8 mouse cellular contexts compared by ENCODE assay signal in the genomic region with DNA sequence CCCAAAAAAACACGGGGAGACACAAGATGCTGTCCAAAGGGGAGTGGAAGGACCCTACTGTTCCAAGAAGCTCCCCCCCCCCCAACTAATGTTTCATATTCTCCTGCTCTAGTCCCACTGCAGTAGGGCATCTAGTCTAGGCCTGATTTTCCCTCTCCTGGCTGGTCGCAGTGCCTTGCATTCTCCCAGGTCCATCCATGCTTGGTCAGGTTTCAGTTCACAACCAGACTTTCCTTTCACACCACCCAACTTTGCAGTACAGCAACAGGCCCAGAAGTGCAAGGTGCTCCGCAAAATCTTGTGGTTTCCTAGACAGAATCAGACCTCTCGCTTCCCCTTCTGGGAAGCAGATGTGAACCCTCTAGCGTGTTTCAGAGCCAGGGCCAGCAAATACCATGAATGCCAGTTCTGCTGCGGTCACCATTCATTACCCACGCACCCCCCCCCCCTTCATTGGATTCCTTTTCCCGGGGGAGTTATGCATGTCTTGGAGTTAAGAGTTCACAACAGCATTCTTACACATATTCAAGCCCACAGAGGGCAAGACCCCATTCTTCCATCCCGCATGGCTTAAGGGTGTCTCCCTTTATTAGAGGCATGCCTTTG. TPM values are rescaled to one million over a fixed set of nuclear protein-coding genes. Genes with fewer than 3 reads are reported as not detected.
A peak's percentile ranks its signal among the peaks of the same experiment; 100 is the strongest.
DNase-seq lines count a peak whose midpoint lies in the region; ATAC-seq and TF ChIP-seq lines count a peak whose summit lies in the region.

No protein-coding gene starts in this region.

- H3K27ac ChIP-seq in lung, embryonic 14.5 days (ENCODE audit: low read depth), result peak overlapping the region; percentile 98
- H3K27ac ChIP-seq in forebrain, embryonic 14.5 days (ENCODE audit: low read depth, low read length), result no peak overlapping the region
- H3K27ac ChIP-seq in liver, embryonic 14.5 days, result peak overlapping the region; percentile 97
- peak overlapping the region; percentile 100 for H3K27ac ChIP-seq in stomach, embryonic 16.5 days (ENCODE audit: low read length)

- peak; percentile 46 for DNase-seq in lung, embryonic 14.5 days
- no peak for DNase-seq in lung, postnatal 14 days
- DNase-seq in forebrain, embryonic 14.5 days (ENCODE audit: low spot score), result no peak
- no peak for DNase-seq in liver, embryonic 14.5 days (ENCODE audit: low read depth in 3 of 3, low spot score in 3 of 3)
- DNase-seq in T-cell, adult 2 months (ENCODE audit: low spot score), result no peak
- no peak for DNase-seq in gastrocnemius, adult 18-20 months (ENCODE audit: low spot score)
- no peak for DNase-seq in layer of hippocampus, postnatal 36 days

- peak overlapping the region; percentile 41 for H3K4me3 ChIP-seq in lung, embryonic 14.5 days (ENCODE audit: low read depth, low read length)
- no peak overlapping the region for H3K4me3 ChIP-seq in forebrain, embryonic 14.5 days (ENCODE audit: low read depth, low read length)
- H3K4me3 ChIP-seq in liver, embryonic 14.5 days (ENCODE audit: insufficient read depth in 1 of 2, low read depth in 2 of 2, low read length in 2 of 2), result peak overlapping the region in 1 of 2 experiments; percentile 72; a peak in 2 of 4 replicates
- H3K4me3 ChIP-seq in stomach, embryonic 16.5 days (replicated peaks; ENCODE audit: low read length), result peak overlapping the region; percentile 68

- no peaks in the 10 kb centered on the region for H3K9me3 ChIP-seq in lung, embryonic 14.5 days (ENCODE audit: low read depth, low read length)
- H3K9me3 ChIP-seq in forebrain, embryonic 14.5 days (replicated peaks; ENCODE audit: control insufficient read depth, low read length), result no peaks in the 10 kb centered on the region
- no peaks in the 10 kb centered on the region for H3K9me3 ChIP-seq in liver, embryonic 14.5 days (ENCODE audit: control insufficient read depth, low read length)
- no peaks in the 10 kb centered on the region for H3K9me3 ChIP-seq in stomach, embryonic 16.5 days (replicated peaks; ENCODE audit: control insufficient read depth, low read length)

- H3K9ac ChIP-seq in lung, embryonic 14.5 days, result peak overlapping the region; percentile 58; the same call in 1 of the 2 replicates
- H3K9ac ChIP-seq in forebrain, embryonic 14.5 days (ENCODE audit: low read length), result no peak overlapping the region
- H3K9ac ChIP-seq in liver, embryonic 14.5 days (replicated peaks), result peak overlapping the region; percentile 84
- peak overlapping the region; percentile 34 for H3K9ac ChIP-seq in stomach, embryonic 16.5 days (ENCODE audit: low read length)

- no peak for TF ChIP-seq EP300 in liver, embryonic 14.5 days (IDR thresholded peaks at IDR 0.05; ENCODE audit: low read depth)

- no peaks in the 10 kb centered on the region for H3K36me3 ChIP-seq in lung, embryonic 14.5 days (ENCODE audit: insufficient read depth)
- H3K36me3 ChIP-seq in forebrain, embryonic 14.5 days (ENCODE audit: control insufficient read depth, insufficient read depth, low read length), result no peaks in the 10 kb centered on the region
- no peaks in the 10 kb centered on the region for H3K36me3 ChIP-seq in liver, embryonic 14.5 days (replicated peaks; ENCODE audit: control insufficient read depth, insufficient read depth, low read depth)
- no peaks in the 10 kb centered on the region for H3K36me3 ChIP-seq in stomach, embryonic 16.5 days (ENCODE audit: control insufficient read depth, insufficient read depth, low read length)

- TF ChIP-seq CTCF in lung, embryonic 14.5 days (IDR thresholded peaks at IDR 0.05; ENCODE audit: low read depth), result no peak
- TF ChIP-seq CTCF in liver, embryonic 14.5 days (IDR thresholded peaks at IDR 0.05; ENCODE audit: low read depth), result no peak

- ATAC-seq in lung, embryonic 14.5 days (ENCODE audit: insufficient read depth), result peak; percentile 9; the same call in 1 of the 2 replicates
- no peak for ATAC-seq in forebrain, embryonic 14.5 days
- ATAC-seq in liver, embryonic 14.5 days (ENCODE audit: insufficient read depth), result no peak
- no peak for ATAC-seq in stomach, embryonic 16.5 days (ENCODE audit: insufficient read depth, low FRiP score)

- H3K27me3 ChIP-seq in lung, embryonic 14.5 days (ENCODE audit: insufficient read depth, low read length), result no peaks in the 10 kb centered on the region
- no peaks in the 10 kb centered on the region for H3K27me3 ChIP-seq in forebrain, embryonic 14.5 days (replicated peaks; ENCODE audit: control insufficient read depth, insufficient read depth, low read length)
- no peaks in the 10 kb centered on the region for H3K27me3 ChIP-seq in liver, embryonic 14.5 days (ENCODE audit: control insufficient read depth, insufficient read depth, low read length)
- no peaks in the 10 kb centered on the region for H3K27me3 ChIP-seq in stomach, embryonic 16.5 days (ENCODE audit: control insufficient read depth, insufficient read depth, low read length)

- 35% methylated on average over 9 of the region's 9 CpGs for WGBS in lung, embryonic 14.5 days
- 51% methylated on average over 9 of the region's 9 CpGs for WGBS in forebrain, embryonic 14.5 days
- 36% methylated on average over 9 of the region's 9 CpGs for WGBS in liver, embryonic 14.5 days (ENCODE audit: insufficient replicate concordance)
- 37% methylated on average over 9 of the region's 9 CpGs for whole genome bisulfite sequencing in stomach, embryonic 16.5 days

- H3K4me1 ChIP-seq in lung, embryonic 14.5 days (ENCODE audit: insufficient read depth), result peaks cover 11% of the 10 kb centered on the region
- H3K4me1 ChIP-seq in forebrain, embryonic 14.5 days (ENCODE audit: control insufficient read depth, insufficient read depth, low read length), result peaks cover 5% of the 10 kb centered on the region; the same call in 1 of the 2 replicates
- H3K4me1 ChIP-seq in liver, embryonic 14.5 days (replicated peaks; ENCODE audit: control insufficient read depth in 2 of 2, insufficient read depth in 2 of 2, low read length in 1 of 2), result peaks cover 10 to 12% of the 10 kb centered on the region in 2 experiments
- peaks cover 14% of the 10 kb centered on the region for H3K4me1 ChIP-seq in stomach, embryonic 16.5 days (ENCODE audit: control insufficient read depth, insufficient read depth, low read length)

- H3K4me2 ChIP-seq in lung, embryonic 14.5 days, result peak overlapping the region; percentile 57
- peak overlapping the region; percentile 63 for H3K4me2 ChIP-seq in forebrain, embryonic 14.5 days (ENCODE audit: low read length)
- peak overlapping the region; percentile 91 for H3K4me2 ChIP-seq in liver, embryonic 14.5 days (ENCODE audit: low read depth)
- peak overlapping the region; percentile 72 for H3K4me2 ChIP-seq in stomach, embryonic 16.5 days (ENCODE audit: low read depth, low read length)

RNA-seq across cellular contexts. Expression of a gene that starts 7.7 kb away (rescaled TPM):
- 2.5 and 2.9 TPM in 2 replicates for polyA plus RNA-seq in lung, embryonic 14.5 days (2014; fragmentation: Nextera tagmentation; extraction: Ambion mirVana)
- 0.55 and 0.73 TPM in 2 replicates for polyA plus RNA-seq in forebrain, embryonic 14.5 days (2014; fragmentation: Nextera tagmentation; extraction: Ambion mirVana)
- 0.55 and 0.73 TPM in 2 replicates for polyA plus RNA-seq in liver, embryonic 14.5 days (2012; rRNA removed)
- 0.23 and 0.29 TPM in 2 replicates for polyA plus RNA-seq in liver, embryonic 14.5 days (2014; fragmentation: Nextera tagmentation; extraction: Ambion mirVana)
- polyA plus RNA-seq in stomach, embryonic 16.5 days (2015; fragmentation: Nextera tagmentation; extraction: Ambion mirVana), result 3.7 and 4.0 TPM in 2 replicates
- 1 to 10 TPM; 5.2 to 6.6 TPM for total RNA-seq in gastrocnemius, adult 18-20 months (2021)
- total RNA-seq in layer of hippocampus, postnatal 36 days (2021), result under 1 TPM; 0.15 to 0.40 TPM

RNA-seq across cellular contexts. Expression of a gene that starts 16.2 kb away (rescaled TPM):
- polyA plus RNA-seq in lung, embryonic 14.5 days (2014; fragmentation: Nextera tagmentation; extraction: Ambion mirVana), result 0.95 and 1.0 TPM in 2 replicates
- polyA plus RNA-seq in forebrain, embryonic 14.5 days (2014; fragmentation: Nextera tagmentation; extraction: Ambion mirVana), result 0.08 and 0.27 TPM in 2 replicates
- 0.49 and 0.50 TPM in 2 replicates for polyA plus RNA-seq in liver, embryonic 14.5 days (2012; rRNA removed)
- 0.06 TPM in 1 of 2 replicates, not detected in the other for polyA plus RNA-seq in liver, embryonic 14.5 days (2014; fragmentation: Nextera tagmentation; extraction: Ambion mirVana)
- polyA plus RNA-seq in stomach, embryonic 16.5 days (2015; fragmentation: Nextera tagmentation; extraction: Ambion mirVana), result 0.35 and 0.79 TPM in 2 replicates
- total RNA-seq in gastrocnemius, adult 18-20 months (2021), result not detected
- not detected for total RNA-seq in layer of hippocampus, postnatal 36 days (2021)

RNA-seq across cellular contexts. Expression of a gene that starts 20.2 kb away (rescaled TPM):
- 39.3 and 42.5 TPM in 2 replicates for polyA plus RNA-seq in lung, embryonic 14.5 days (2014; fragmentation: Nextera tagmentation; extraction: Ambion mirVana)
- 8.6 and 9.7 TPM in 2 replicates for polyA plus RNA-seq in forebrain, embryonic 14.5 days (2014; fragmentation: Nextera tagmentation; extraction: Ambion mirVana)
- 9.9 and 13.5 TPM in 2 replicates for polyA plus RNA-seq in liver, embryonic 14.5 days (2012; rRNA removed)
- polyA plus RNA-seq in liver, embryonic 14.5 days (2014; fragmentation: Nextera tagmentation; extraction: Ambion mirVana), result 19.7 and 20.3 TPM in 2 replicates
- 42.0 and 45.9 TPM in 2 replicates for polyA plus RNA-seq in stomach, embryonic 16.5 days (2015; fragmentation: Nextera tagmentation; extraction: Ambion mirVana)
- 1 to 10 TPM; 6.9 to 8.4 TPM for total RNA-seq in gastrocnemius, adult 18-20 months (2021)
- 1 to 10 TPM; 6.4 to 7.0 TPM for total RNA-seq in layer of hippocampus, postnatal 36 days (2021)

RNA-seq across cellular contexts. Expression of a gene that starts 33.3 kb away (rescaled TPM):
- 22.0 and 24.3 TPM in 2 replicates for polyA plus RNA-seq in lung, embryonic 14.5 days (2014; fragmentation: Nextera tagmentation; extraction: Ambion mirVana)
- polyA plus RNA-seq in forebrain, embryonic 14.5 days (2014; fragmentation: Nextera tagmentation; extraction: Ambion mirVana), result 12.5 and 14.2 TPM in 2 replicates
- polyA plus RNA-seq in liver, embryonic 14.5 days (2012; rRNA removed), result 22.6 and 24.0 TPM in 2 replicates
- polyA plus RNA-seq in liver, embryonic 14.5 days (2014; fragmentation: Nextera tagmentation; extraction: Ambion mirVana), result 22.5 and 25.3 TPM in 2 replicates
- 38.1 and 39.4 TPM in 2 replicates for polyA plus RNA-seq in stomach, embryonic 16.5 days (2015; fragmentation: Nextera tagmentation; extraction: Ambion mirVana)
- total RNA-seq in gastrocnemius, adult 18-20 months (2021), result 1 to 10 TPM; 3.0 to 4.0 TPM
- total RNA-seq in layer of hippocampus, postnatal 36 days (2021), result 1 to 10 TPM; 2.7 to 4.0 TPM

RNA-seq across cellular contexts. Expression of a gene that starts 46.1 kb away (rescaled TPM):
- 56.7 and 57.4 TPM in 2 replicates for polyA plus RNA-seq in lung, embryonic 14.5 days (2014; fragmentation: Nextera tagmentation; extraction: Ambion mirVana)
- 98.6 and 108 TPM in 2 replicates for polyA plus RNA-seq in forebrain, embryonic 14.5 days (2014; fragmentation: Nextera tagmentation; extraction: Ambion mirVana)
- polyA plus RNA-seq in liver, embryonic 14.5 days (2012; rRNA removed), result 48.9 and 55.9 TPM in 2 replicates
- 55.0 TPM in 2 replicates for polyA plus RNA-seq in liver, embryonic 14.5 days (2014; fragmentation: Nextera tagmentation; extraction: Ambion mirVana)
- 93.5 and 107 TPM in 2 replicates for polyA plus RNA-seq in stomach, embryonic 16.5 days (2015; fragmentation: Nextera tagmentation; extraction: Ambion mirVana)
- total RNA-seq in gastrocnemius, adult 18-20 months (2021), result 10 to 100 TPM; 15.1 to 16.1 TPM
- total RNA-seq in layer of hippocampus, postnatal 36 days (2021), result 100 to 1,000 TPM; 557 to 578 TPM
